Comparison of ENCODE assay signal across 8 mouse cellular contexts in the genomic region with DNA sequence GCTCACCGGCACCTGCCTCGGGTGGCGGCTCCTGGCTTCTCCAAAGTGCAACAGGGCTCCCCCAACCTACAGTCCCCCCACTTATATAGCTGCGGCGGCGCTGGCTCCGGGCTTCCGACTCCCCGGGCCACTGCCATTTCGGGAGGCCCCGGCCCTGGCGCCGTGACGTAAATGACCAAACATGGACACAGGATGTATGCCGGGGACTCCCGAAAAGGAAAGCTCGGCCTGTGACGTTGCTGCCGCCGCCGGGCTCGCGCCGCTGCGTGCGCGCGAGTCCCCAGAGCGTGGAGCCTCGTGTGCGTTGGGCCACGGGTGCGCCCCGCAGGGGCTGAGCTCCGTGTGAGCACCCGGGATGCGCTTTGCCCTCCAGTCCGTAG. TPM values are rescaled to one million over a fixed set of nuclear protein-coding genes. Genes with fewer than 3 reads are reported as not detected.
DNase-seq lines count a peak whose midpoint lies in the region; ATAC-seq lines count a peak whose summit lies in the region.

A gene (minus strand): TSS at position 59 of the 380 bp plus-strand sequence.

- peak within 1 kb of the TSS; percentile 86 for H3K4me2 ChIP-seq in heart, embryonic 15.5 days

- no peaks in the 10 kb centered on the region for H3K36me3 ChIP-seq in heart, embryonic 15.5 days

- DNase-seq in B cell, adult 2 months = peak; percentile 41
- DNase-seq in MN1 (ENCODE audit: low spot score) = peak; percentile 47
- DNase-seq in cerebellum, postnatal 36 days = peak; percentile 86 to 90
- peak; percentile 91 to 93 for DNase-seq in layer of hippocampus, postnatal 36 days
- peak; percentile 93 for DNase-seq in right cerebral cortex, postnatal 25 days
- no peak for DNase-seq in urinary bladder, postnatal 10 days (ENCODE audit: low spot score)

- WGBS in heart, embryonic 15.5 days = under 1% methylated on average over 38 of the region's 38 CpGs

- H3K4me3 ChIP-seq in heart, embryonic 15.5 days = peak within 1 kb of the TSS; percentile 50

- H3K27ac ChIP-seq in heart, embryonic 15.5 days = no peak within 1 kb of the TSS

- no peak within 1 kb of the TSS for H3K9ac ChIP-seq in heart, embryonic 15.5 days

- ATAC-seq in heart, embryonic 15.5 days (replicated peaks; ENCODE audit: insufficient number of reproducible peaks, insufficient read depth, low FRiP score, low read depth) = no peak
- 0 out of 2 replicates have a peak, but pooled peaks have one; percentile 18 for ATAC-seq in megakaryocyte, adult 5-6 weeks (ENCODE audit: poor library complexity, severe bottlenecking)

- no peaks in the 10 kb centered on the region for H3K9me3 ChIP-seq in heart, embryonic 15.5 days (replicated peaks)

- H3K27me3 ChIP-seq in heart, embryonic 15.5 days = peaks cover 94% of the 10 kb centered on the region

- H3K4me1 ChIP-seq in heart, embryonic 15.5 days (replicated peaks) = peaks cover 30% of the 10 kb centered on the region

RNA-seq across cellular contexts. Expression of the gene that starts here (rescaled TPM):
- not detected in 2 replicates for polyA plus RNA-seq in heart, embryonic 15.5 days (2015; fragmentation: Nextera tagmentation; extraction: Ambion mirVana)
- total RNA-seq in layer of hippocampus, postnatal 36 days (2021) = 10 to 100 TPM; 26.1 to 33.4 TPM
- not detected in 2 replicates for total RNA-seq in megakaryocyte, adult 5-6 weeks (2015)
- total RNA-seq in megakaryocyte, adult 5-6 weeks (2017) = not detected in 2 replicates

Comparison
In these comparisons a context has a peak if more than half of its experiments do, and no peak if none do; other contexts are left out.
1. RNA of the gene that starts here (total RNA-seq): 26.1 to 33.4 TPM in layer of hippocampus, postnatal 36 days; not detected in megakaryocyte, adult 5-6 weeks; every median in the first group is over 10 times any median in the second.
2. Peak in ATAC-seq in megakaryocyte, adult 5-6 weeks; RNA of the gene not detected or under 1 TPM.